Mouse (Mus musculus): Measurements from ENCODE around the gene Eipr1. TPM values are rescaled to one million over a fixed set of nuclear protein-coding genes. Genes with fewer than 3 reads are reported as not detected.
A peak's percentile ranks its signal among the peaks of the same experiment; 100 is the strongest.

The Eipr1 gene
- polyA plus RNA-seq, 1 experiment from 2014 or later, result 77.3 TPM

DNA sequence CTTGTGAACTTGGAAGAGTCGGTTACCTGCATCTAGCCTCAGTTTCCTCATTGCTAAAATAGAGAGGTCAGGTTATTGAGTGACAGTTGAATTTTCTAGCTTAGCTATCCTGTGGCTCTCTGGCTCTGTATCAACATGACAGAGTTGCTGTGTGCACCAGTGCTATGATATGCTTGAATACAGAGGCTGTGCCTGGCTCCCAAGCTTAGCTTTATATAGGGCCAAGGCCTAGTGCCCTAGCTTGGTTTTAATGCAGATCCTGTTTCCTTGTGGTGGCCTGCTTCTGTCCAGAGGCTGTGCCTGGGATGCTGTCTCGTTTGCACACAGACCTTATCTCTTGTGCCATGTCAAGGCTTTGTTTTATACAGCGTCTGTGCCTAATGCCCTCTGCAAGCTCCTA, 66.3 kb downstream of the Eipr1 start:
- H3K9ac ChIP-seq (replicated peaks; ENCODE audit: low read depth, low read length), result peak overlapping the region; percentile 12
- peaks cover 25% of the 10 kb centered on the region for H3K4me1 ChIP-seq (ENCODE audit: control insufficient read depth, insufficient read depth, low read length)
- H3K4me3 ChIP-seq (ENCODE audit: low read depth, low read length), result no peak overlapping the region
- peak overlapping the region; percentile 74 for H3K27ac ChIP-seq (ENCODE audit: low read depth, low read length)
- no peak overlapping the region for H3K4me2 ChIP-seq (ENCODE audit: low read depth, low read length)
- H3K27me3 ChIP-seq (ENCODE audit: control insufficient read depth, insufficient read depth, low read length), result no peaks in the 10 kb centered on the region
- H3K36me3 ChIP-seq (ENCODE audit: control insufficient read depth, insufficient read depth, low read length), result no peaks in the 10 kb centered on the region
- 0 out of 2 replicates have a peak, but pooled peaks have one; percentile 48 for ATAC-seq (ENCODE audit: low read depth)
- no peaks in the 10 kb centered on the region for H3K9me3 ChIP-seq (ENCODE audit: control insufficient read depth, low read length)
- WGBS, result 15% methylated on average over 3 of the region's 3 CpGs

DNA sequence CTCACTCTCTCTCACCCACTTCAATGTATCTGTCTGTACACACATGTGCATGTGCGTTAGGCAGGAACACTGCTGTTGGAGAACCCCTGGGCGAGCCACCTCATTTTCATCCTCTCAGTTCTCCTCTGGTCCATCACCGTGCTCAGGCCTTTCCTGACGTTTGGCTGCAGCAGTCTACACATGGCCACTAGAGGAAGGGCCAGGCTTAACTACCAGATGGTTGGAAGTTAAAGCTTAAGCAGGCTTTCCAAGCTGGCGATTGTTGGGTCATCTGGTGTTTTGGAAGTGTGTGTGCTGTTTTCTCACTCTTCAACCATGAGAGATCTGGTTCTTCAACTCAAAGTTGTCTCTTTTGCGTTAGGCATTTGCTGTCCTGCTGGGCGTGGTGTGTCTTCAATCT, 71.9 kb downstream of the Eipr1 start:
- WGBS, result 92% methylated on average over 7 of the region's 7 CpGs
- Histone ChIP-seq H3K4me3 (ENCODE audit: low read depth, low read length) (no peak overlapping the region), H3K9ac (replicated peaks; ENCODE audit: low read depth, low read length) (no peak overlapping the region)

DNA sequence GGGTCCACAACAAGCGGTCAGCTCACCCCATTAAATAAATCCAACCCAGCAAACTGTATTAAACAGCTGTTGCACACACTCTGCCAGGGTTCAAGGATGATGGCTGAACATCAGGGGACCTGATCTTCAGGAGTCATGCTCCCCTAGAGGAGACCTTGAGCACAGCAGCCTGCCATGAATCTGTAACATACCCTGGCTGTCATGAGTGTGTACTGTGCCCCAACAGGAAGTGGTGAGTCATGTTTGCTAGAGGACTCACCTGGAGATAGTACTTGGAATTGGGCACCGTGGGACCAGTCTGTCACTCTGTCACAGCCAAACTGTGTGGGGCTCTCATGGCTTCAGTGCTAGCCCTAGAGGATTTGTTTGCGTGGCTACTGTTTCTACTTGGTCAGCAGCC, 77.9 kb downstream of the Eipr1 start:
- Histone ChIP-seq H3K27ac (ENCODE audit: low read depth, low read length) (no peak overlapping the region), H3K9me3 (ENCODE audit: control insufficient read depth, low read length) (no peaks in the 10 kb centered on the region), H3K27me3 (ENCODE audit: control insufficient read depth, insufficient read depth, low read length) (no peaks in the 10 kb centered on the region), H3K36me3 (ENCODE audit: control insufficient read depth, insufficient read depth, low read length) (peaks cover 7% of the 10 kb centered on the region; the same call in 1 of the 2 replicates), H3K4me3 (ENCODE audit: low read depth, low read length) (no peak overlapping the region), H3K4me2 (ENCODE audit: low read depth, low read length) (no peak overlapping the region), H3K9ac (replicated peaks; ENCODE audit: low read depth, low read length) (no peak overlapping the region), H3K4me1 (ENCODE audit: control insufficient read depth, insufficient read depth, low read length) (no peaks in the 10 kb centered on the region)
- ATAC-seq (ENCODE audit: low read depth), result no peak
- 80% methylated on average over 3 of the region's 3 CpGs for WGBS

More for the DNA sequence above, 71.9 kb downstream of the Eipr1 start:
- Histone ChIP-seq H3K4me2 (ENCODE audit: low read depth, low read length) (no peak overlapping the region), H3K36me3 (ENCODE audit: control insufficient read depth, insufficient read depth, low read length) (no peaks in the 10 kb centered on the region), H3K4me1 (ENCODE audit: control insufficient read depth, insufficient read depth, low read length) (peaks cover 4% of the 10 kb centered on the region), H3K9me3 (ENCODE audit: control insufficient read depth, low read length) (no peaks in the 10 kb centered on the region), H3K27ac (ENCODE audit: low read depth, low read length) (no peak overlapping the region), H3K27me3 (ENCODE audit: control insufficient read depth, insufficient read depth, low read length) (no peaks in the 10 kb centered on the region)
- ATAC-seq (ENCODE audit: low read depth), result no peak

DNA sequence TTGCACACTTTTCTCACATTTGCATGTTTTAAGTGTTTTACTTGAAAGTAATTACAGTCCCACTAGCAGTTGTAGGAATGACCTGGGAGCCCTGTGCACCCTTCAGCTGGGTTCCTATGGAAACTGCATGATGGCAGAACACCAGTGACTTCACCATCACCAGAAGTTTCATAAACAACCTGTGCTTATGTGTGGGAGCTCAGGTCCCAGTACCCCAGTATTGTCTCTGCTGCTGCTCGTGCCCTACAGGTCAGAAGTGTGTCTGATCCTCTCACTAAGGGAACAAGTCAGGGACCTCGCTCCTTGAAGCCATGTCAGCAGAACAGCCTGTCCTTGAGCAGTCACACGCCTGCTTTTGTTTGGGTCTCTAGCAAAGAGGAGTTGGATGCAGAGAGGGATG, 78.9 kb downstream of the Eipr1 start:
- Histone ChIP-seq H3K4me2 (ENCODE audit: low read depth, low read length) (no peak overlapping the region), H3K4me1 (ENCODE audit: control insufficient read depth, insufficient read depth, low read length) (no peaks in the 10 kb centered on the region), H3K9ac (replicated peaks; ENCODE audit: low read depth, low read length) (no peak overlapping the region), H3K9me3 (ENCODE audit: control insufficient read depth, low read length) (no peaks in the 10 kb centered on the region), H3K27ac (ENCODE audit: low read depth, low read length) (no peak overlapping the region), H3K36me3 (ENCODE audit: control insufficient read depth, insufficient read depth, low read length) (peaks cover 7% of the 10 kb centered on the region; the same call in 1 of the 2 replicates), H3K27me3 (ENCODE audit: control insufficient read depth, insufficient read depth, low read length) (no peaks in the 10 kb centered on the region), H3K4me3 (ENCODE audit: low read depth, low read length) (no peak overlapping the region)
- ATAC-seq (ENCODE audit: low read depth), result no peak
- WGBS, result 84% methylated on average over 3 of the region's 3 CpGs

DNA sequence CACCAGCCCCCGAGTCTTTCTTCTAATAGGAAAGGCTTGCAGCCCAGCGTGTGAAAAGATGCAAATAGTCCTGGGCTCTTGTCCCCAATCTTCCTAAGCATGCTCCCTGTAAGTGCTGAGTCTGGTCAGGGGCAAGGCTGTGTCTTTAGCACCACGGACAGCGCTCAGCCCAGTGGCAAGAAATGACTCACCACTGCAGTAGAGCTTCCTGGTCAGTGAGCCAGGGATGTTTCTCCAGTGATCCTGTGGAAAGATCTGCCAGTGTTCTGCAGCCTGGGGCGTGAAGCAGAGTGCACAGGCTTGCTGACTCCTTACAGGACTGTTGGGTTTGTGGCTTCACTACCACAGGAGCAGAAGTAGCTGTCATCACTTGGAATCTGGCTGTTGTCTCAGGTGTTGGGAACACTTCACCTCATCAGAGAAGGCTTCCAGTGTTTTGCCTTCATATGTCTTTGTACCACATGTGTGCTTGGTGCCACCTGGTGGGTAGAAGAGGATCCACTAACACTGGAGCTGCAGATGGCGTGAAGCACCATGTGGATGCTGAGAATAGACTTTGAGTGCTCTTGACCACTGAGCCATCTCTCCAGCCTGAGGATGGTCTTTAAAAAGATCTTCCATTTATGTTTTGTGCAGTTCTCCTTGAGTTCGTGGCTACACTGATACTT, 79.6 kb downstream of the Eipr1 start:
- H3K27ac ChIP-seq (ENCODE audit: low read depth, low read length), result no peak overlapping the region

DNA sequence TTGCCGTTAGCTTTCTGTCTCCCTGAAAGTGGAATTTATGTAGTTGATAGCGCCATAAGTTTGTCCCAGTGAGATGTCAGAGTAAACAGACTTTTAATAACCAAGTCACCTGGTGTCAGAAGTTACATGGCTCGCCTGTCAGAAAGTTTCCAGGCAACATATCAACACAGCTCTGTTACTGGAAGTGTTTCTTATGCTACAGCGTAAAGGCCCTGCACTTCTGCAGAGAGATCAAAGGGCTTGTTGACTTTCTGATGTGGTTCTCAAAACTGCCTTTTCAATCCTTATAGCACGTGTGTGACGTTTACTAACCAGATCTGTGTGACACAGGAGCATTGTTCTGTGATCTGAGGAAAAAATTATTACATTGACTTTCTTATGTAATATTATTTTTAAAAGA, 82.7 kb downstream of the Eipr1 start:
- no peak overlapping the region for H3K9ac ChIP-seq (replicated peaks; ENCODE audit: low read depth, low read length)
- no peaks in the 10 kb centered on the region for H3K9me3 ChIP-seq (ENCODE audit: control insufficient read depth, low read length)
- no peak overlapping the region for H3K4me3 ChIP-seq (ENCODE audit: low read depth, low read length)
- peaks cover 5% of the 10 kb centered on the region; the same call in 1 of the 2 replicates for H3K36me3 ChIP-seq (ENCODE audit: control insufficient read depth, insufficient read depth, low read length)
- 87% methylated on average over 6 of the region's 6 CpGs for WGBS
- no peaks in the 10 kb centered on the region; the same call in 1 of the 2 replicates for H3K4me1 ChIP-seq (ENCODE audit: control insufficient read depth, insufficient read depth, low read length)
- no peak overlapping the region for H3K4me2 ChIP-seq (ENCODE audit: low read depth, low read length)
- no peak for ATAC-seq (ENCODE audit: low read depth)
- H3K27me3 ChIP-seq (ENCODE audit: control insufficient read depth, insufficient read depth, low read length), result no peaks in the 10 kb centered on the region
- H3K27ac ChIP-seq (ENCODE audit: low read depth, low read length), result no peak overlapping the region

More for the DNA sequence above, 79.6 kb downstream of the Eipr1 start:
- Histone ChIP-seq H3K36me3 (ENCODE audit: control insufficient read depth, insufficient read depth, low read length) (peaks cover 7% of the 10 kb centered on the region; the same call in 1 of the 2 replicates), H3K4me1 (ENCODE audit: control insufficient read depth, insufficient read depth, low read length) (no peaks in the 10 kb centered on the region), H3K27me3 (ENCODE audit: control insufficient read depth, insufficient read depth, low read length) (no peaks in the 10 kb centered on the region), H3K4me2 (ENCODE audit: low read depth, low read length) (no peak overlapping the region), H3K4me3 (ENCODE audit: low read depth, low read length) (no peak overlapping the region), H3K9me3 (ENCODE audit: control insufficient read depth, low read length) (no peaks in the 10 kb centered on the region), H3K9ac (replicated peaks; ENCODE audit: low read depth, low read length) (no peak overlapping the region)
- no peak; the same call in 1 of the 2 replicates for ATAC-seq (ENCODE audit: low read depth)
- 55% methylated on average over 7 of the region's 7 CpGs for WGBS

DNA sequence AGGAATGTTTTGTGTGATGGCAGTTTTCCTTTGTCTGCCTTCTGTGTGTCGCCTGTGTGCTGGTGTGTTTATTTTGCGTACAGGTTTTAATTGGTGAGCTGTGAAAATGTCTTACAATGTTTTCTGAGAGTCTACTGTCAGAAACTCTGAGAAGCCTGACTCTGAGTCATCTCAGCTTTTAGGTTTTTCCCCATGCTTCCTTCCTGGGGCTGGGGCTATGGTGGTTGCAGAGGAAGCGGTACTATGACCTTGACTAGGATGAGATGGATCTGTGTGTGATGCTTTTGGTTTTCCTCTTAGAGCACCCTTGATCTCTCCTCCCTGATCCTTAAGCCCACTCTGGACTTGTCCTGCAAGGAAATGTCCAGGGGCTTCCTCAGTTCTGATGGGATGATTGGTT, 84.1 kb downstream of the Eipr1 start:
- Histone ChIP-seq H3K27me3 (ENCODE audit: control insufficient read depth, insufficient read depth, low read length) (no peaks in the 10 kb centered on the region), H3K4me2 (ENCODE audit: low read depth, low read length) (no peak overlapping the region), H3K9ac (replicated peaks; ENCODE audit: low read depth, low read length) (no peak overlapping the region), H3K9me3 (ENCODE audit: control insufficient read depth, low read length) (no peaks in the 10 kb centered on the region), H3K27ac (ENCODE audit: low read depth, low read length) (no peak overlapping the region), H3K4me3 (ENCODE audit: low read depth, low read length) (no peak overlapping the region), H3K36me3 (ENCODE audit: control insufficient read depth, insufficient read depth, low read length) (no peaks in the 10 kb centered on the region), H3K4me1 (ENCODE audit: control insufficient read depth, insufficient read depth, low read length) (no peaks in the 10 kb centered on the region; the same call in 1 of the 2 replicates)
- ATAC-seq (ENCODE audit: low read depth), result no peak
- 93% methylated on average over 3 of the region's 3 CpGs for WGBS

DNA sequence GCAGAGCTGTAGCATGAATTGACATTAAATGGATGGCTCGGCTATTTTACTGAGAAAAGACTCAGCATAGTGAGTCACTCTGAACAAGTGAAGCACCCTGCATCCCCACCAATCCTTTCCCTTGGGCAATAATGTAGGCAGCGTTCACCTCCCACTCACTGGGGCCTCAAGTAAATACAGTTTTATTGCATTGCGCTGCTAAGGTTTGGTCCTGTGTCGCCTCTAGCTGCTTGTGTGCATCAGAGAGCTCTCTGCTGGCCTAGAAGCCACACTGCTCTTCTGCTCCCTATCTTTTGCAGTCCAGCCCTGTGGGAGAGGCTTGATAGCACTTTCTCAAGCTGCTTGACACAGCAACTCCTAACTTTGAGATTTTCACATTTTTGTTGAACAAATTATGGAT, 86.7 kb downstream of the Eipr1 start:
- H3K9me3 ChIP-seq (ENCODE audit: control insufficient read depth, low read length), result no peaks in the 10 kb centered on the region
- no peak for ATAC-seq (ENCODE audit: low read depth)
- H3K36me3 ChIP-seq (ENCODE audit: control insufficient read depth, insufficient read depth, low read length), result no peaks in the 10 kb centered on the region
- H3K4me2 ChIP-seq (ENCODE audit: low read depth, low read length), result no peak overlapping the region
- H3K27ac ChIP-seq (ENCODE audit: low read depth, low read length), result no peak overlapping the region
- H3K4me3 ChIP-seq (ENCODE audit: low read depth, low read length), result no peak overlapping the region
- WGBS, result 21% methylated on average over 4 of the region's 4 CpGs
- no peaks in the 10 kb centered on the region; the same call in 1 of the 2 replicates for H3K4me1 ChIP-seq (ENCODE audit: control insufficient read depth, insufficient read depth, low read length)
- H3K27me3 ChIP-seq (ENCODE audit: control insufficient read depth, insufficient read depth, low read length), result no peaks in the 10 kb centered on the region
- no peak overlapping the region for H3K9ac ChIP-seq (replicated peaks; ENCODE audit: low read depth, low read length)

DNA sequence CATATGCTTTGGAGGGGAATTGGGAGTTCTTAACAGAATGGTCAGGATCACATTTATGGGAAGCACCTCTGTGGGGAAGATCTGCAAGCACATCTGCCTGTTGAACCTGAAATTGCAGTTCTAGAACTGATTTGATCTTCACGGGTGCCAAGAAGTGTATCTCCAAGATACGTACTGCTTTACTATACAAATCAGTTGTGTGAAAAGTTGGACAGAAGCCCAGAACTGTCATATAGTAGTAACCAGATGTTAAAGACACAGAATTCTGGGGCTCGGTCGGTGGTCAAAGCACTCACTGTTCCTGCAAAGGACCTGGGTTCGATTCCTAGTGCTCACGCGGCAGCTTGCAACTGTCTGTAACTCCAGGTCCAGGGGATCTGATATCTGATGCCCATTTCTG, 87.4 kb downstream of the Eipr1 start:
- ATAC-seq (ENCODE audit: low read depth), result no peak
- WGBS, result 82% methylated on average over 7 of the region's 7 CpGs
- Histone ChIP-seq H3K36me3 (ENCODE audit: control insufficient read depth, insufficient read depth, low read length) (no peaks in the 10 kb centered on the region), H3K27ac (ENCODE audit: low read depth, low read length) (no peak overlapping the region), H3K27me3 (ENCODE audit: control insufficient read depth, insufficient read depth, low read length) (no peaks in the 10 kb centered on the region), H3K4me2 (ENCODE audit: low read depth, low read length) (no peak overlapping the region), H3K4me1 (ENCODE audit: control insufficient read depth, insufficient read depth, low read length) (no peaks in the 10 kb centered on the region; the same call in 1 of the 2 replicates), H3K4me3 (ENCODE audit: low read depth, low read length) (no peak overlapping the region), H3K9me3 (ENCODE audit: control insufficient read depth, low read length) (no peaks in the 10 kb centered on the region), H3K9ac (replicated peaks; ENCODE audit: low read depth, low read length) (no peak overlapping the region)

Measured in neural tube, embryonic 14.5 days (tissue).